Mouse (Mus musculus): ENCODE results near the gene Cdh13.

DNA sequence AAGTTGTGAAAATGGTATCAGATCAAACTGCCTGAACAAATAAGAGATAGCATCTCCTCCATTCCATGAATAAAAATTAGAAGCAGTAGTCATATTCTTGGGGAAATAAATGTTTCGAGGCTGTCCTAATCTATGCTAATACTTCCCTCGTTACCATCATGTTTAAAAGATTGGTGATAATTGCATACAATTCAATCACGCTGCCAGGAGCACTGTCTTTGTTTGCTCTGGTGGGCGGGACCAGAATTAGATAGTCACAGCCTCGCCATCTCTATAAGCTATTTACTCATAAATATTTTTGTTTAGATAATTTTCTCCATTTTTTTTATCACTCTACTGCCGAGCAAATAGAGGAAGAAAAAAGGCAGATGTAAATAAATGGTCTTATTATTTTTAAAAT is 819.3 kb downstream of the Cdh13 start:
- TF ChIP-seq CTCF (IDR thresholded peaks at IDR 0.05; ENCODE audit: borderline replicate concordance, insufficient read depth, low read depth, low read length) (no peak), POLR2A (IDR thresholded peaks at IDR 0.05; ENCODE audit: borderline replicate concordance, insufficient read depth, low read length) (no peak)
